Mouse (Mus musculus) megakaryocyte, adult 5-6 weeks (primary cell): ENCODE measurements at regions not wholly inside any gene's neighbourhood (a gene's known extent, or its start where the extent isn't known, plus 50 kb on each side); places are given as distances from the start of the nearest gene placed in this dataset.
A peak's percentile ranks its signal among the peaks of the same experiment; 100 is the strongest.

Experiments used
- ATAC-seq: 2 replicates; pipeline ENCODE4 v1.8.0; 2016; ENCODE audit warnings: mild to moderate bottlenecking, inconsistent platforms; ENCODE audit not compliant: poor library complexity, severe bottlenecking

GRCm38 (mm10) chr12:73830122-73830521, 71.1 kb upstream of the Hif1a start:
- ATAC-seq: no peak

- no peak for ATAC-seq
These were observed 70.5 kb upstream of the Hif1a start for GRCm38 (mm10) chr12:73830551-73831203.

- ATAC-seq: no peak
These were observed 70.0 kb upstream of the Hif1a start for GRCm38 (mm10) chr12:73831204-73831595.

DNA sequence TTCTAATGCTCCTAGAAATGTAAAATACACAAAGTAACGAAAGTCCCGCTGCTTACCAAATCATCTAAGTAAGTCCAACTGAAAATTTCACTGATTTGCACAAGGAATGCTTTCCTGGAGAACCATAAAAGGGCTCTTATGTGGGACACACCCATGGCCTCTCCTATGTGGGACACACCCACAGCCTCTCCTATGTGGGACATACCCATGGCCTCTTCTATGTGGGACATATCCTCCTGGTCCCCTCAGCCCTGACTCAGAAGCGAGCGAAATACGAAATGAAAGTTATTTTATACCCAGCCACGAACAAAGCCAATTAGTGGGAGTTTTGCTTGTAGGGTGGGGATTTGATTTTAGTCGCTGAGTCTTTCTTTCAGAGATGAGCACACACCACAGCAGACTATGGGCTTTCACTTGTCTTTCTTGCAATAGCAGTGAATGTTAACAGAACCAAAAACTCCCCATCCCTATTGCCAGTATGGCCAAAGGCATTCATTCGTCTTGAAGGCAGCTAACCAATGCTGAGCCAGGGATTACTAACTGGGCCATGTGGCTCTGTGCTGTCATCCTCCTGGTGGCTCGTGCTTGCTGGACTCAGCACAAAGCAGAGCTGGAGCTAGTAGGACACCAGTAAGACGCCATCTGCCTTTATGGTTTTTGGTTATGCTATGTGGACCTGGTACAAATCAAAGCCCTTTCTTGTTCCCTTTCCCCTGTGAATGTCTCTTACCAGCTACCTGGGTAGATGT, 69.4 kb upstream of the Hif1a start:
- ATAC-seq: no peak

GRCm38 (mm10) chr12:73832789-73833188, 68.4 kb upstream of the Hif1a start:
- ATAC-seq: no peak

- ATAC-seq: no peak
These were observed 65.0 kb upstream of the Hif1a start for GRCm38 (mm10) chr12:73836132-73836531.

GRCm38 (mm10) chr12:73837036-73837435, 64.1 kb upstream of the Hif1a start:
- ATAC-seq: no peak

DNA sequence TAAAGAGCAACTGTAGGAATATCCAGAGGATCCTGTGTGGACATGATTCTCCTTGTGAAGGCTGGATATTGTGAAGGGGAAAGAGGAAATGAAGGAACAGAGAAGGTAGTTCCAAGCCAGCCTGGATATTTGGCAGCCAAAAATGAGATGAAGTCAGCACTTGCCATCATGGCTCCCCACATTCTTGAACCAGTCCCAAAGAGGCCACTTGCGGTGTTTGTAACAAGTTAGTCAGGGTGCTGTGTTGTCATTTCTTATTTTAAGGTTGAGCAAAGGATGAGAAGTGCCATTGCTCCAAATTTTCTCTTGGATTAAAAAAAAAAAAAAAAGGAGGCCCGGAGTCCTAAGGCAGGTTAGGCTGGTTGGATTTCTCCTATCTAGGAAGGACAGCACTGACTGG, 63.3 kb upstream of the Hif1a start:
- ATAC-seq: no peak

DNA sequence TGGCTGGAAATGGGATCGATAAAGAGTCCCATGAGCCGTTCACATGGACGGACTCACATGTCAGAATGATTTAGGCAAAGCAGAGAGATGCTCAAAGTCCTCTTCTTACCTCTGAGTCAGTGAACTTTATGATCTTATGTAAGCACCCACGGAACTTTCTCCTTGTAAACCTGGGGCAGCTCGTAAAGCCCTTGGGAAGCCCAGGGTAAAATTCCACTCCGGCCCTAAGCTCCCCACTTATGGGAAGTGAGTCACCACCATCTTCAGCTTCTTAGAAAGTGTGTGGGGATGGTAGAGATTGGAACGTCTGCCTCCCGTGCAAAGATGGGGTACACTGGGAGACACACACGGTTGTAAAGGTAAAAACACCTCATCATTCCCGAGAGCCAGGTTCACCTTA, 62.8 kb upstream of the Hif1a start:
- no peak for ATAC-seq

DNA sequence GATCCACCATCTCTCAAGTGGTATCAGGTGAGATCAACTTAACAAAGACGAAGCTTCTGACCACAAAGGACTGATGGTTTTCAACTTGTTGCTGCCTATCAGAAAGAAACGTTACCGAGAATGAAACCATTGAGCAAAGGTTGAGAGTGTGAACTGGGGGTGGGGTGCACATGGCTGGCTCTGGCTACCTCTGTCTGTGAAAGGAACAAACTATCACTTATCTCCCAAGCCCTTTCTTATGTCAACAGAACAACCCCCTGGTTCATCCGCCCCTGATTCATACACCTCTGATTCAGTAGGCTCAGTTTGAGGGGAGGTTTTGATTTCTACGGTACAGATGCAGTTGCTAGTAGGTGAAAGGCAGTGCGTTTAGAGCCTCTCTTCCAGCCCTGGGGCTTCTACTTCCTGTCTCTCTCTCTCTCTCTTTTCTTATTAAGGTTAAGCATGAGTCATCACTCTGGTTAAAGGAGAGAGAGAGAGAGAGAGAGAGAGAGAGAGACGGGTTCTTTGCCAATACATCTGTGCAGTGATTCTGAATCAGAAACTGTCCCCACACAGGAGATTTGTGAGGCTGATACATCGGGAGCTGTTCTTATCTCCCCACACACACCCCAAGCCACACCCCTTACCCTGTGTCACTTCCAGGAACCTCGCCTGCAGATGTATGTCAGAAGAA, 59.0 kb upstream of the Hif1a start:
- ATAC-seq: peak; percentile 67

DNA sequence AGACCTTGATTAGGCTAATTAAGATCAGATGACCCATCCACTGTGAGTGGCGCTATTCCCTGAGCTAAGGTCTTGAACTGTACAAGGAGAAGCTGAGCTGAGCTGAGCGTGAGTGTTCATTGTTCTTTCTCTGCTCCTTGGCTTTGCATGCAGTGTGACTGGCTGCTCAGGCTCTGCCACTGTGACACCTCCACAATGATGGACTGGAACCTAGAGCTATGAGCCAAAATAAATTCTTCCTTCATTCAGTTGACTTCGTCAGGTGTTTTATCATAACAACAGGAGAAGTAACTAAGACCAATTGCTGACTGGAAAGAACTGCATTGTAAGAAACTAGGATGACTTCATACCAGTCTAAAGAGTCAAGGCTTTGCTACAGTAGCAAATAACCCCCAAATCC, 56.4 kb upstream of the Hif1a start:
- ATAC-seq: no peak

DNA sequence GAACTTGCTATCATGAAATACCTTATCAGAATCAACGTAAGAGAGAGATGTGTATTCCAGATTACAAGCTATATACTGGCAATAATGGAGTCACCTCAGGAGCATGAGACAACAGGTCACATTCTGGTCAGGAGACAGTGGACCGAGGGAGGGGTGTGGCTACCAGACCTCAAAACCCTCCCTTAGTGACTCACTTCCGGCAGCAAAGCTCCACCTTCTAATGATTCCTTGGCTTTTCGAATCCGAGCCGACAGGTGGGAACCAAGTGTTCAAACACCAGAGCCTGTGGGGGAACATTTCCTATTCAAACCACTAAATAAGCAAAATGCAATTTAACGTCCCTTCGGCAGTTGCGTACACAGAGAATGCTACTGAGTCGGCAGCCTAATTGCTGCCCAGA, 54.5 kb upstream of the Hif1a start:
- no peak for ATAC-seq

DNA sequence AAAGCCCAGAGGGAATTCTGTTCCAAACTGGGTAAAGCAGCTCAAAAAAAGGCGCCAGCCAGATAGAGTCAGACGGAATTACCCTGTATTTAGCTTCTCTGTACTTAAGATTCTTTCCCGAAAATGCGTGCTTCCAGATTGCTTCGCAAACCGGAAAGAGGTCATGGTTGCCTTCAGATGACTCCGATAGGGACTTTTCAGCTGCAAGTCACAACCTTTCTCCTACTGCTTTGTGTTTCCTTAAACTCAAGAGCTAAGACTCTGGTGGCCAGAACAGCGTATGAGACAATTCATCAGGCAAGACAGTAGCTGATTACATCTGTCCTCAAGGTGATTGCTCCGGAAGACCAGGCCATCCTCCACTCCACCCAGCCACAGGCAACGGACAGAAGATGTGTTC, 53.8 kb upstream of the Hif1a start:
- ATAC-seq: no peak

- ATAC-seq: no peak
These were observed 50.3 kb upstream of the Hif1a start for GRCm38 (mm10) chr12:73850831-73851230.
